Mouse (Mus musculus) CH12.LX (cell line): ENCODE measurements around the gene Rcan1.

ENCODE experiments used
- BHLHE40 ChIP-seq: IDR thresholded peaks from 2 replicates; pipeline ENCODE4 v1.6.1; 2011; ENCODE audit warnings: mild to moderate bottlenecking, low read depth, low read length, improper control_type of control experiment
- CTCF ChIP-seq, 2 experiments: IDR thresholded peaks in 1 of 2; conservative IDR thresholded peaks in 1 of 2; 2 replicates each; pipeline ENCODE4 v1.5.1; 2011 to 2012; ENCODE audit warnings: low read depth in 2 of 2, low read length in 2 of 2, improper control_type of control experiment in 1 of 2, inconsistent platforms in 1 of 2, mild to moderate bottlenecking in 1 of 2, moderate library complexity in 1 of 2
- GABPA ChIP-seq: IDR thresholded peaks from 2 replicates; pipeline ENCODE4 v1.6.1; 2012; ENCODE audit warnings: low read depth, low read length, improper control_type of control experiment, inconsistent platforms; ENCODE audit not compliant: insufficient replicate concordance
- TCF12 ChIP-seq: IDR thresholded peaks from 2 replicates; pipeline ENCODE4 v1.6.1; 2014; ENCODE audit warnings: low read depth, mild to moderate bottlenecking, inconsistent platforms, low read length, improper control_type of control experiment

DNA sequence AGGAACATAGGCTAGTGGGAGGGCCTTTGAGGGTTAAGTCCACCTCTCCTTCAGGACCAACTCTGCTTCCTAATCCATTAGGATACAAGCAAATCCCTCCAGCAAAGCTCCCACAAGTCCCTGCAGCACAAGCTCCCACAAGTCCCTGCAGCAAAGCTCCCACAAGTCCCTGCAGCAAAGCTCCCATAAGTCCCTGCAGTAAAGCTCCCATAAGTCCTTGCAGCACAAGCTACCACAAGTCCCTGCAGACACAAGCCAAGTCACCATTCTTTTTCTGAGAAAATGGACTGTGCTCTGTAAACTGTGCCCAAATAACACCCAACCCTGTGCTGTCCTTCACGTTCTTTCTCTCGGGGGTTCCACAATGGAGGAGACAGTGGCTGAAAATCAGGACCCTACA lies 66.5 kb downstream of the Rcan1 start:
- TF ChIP-seq CTCF (conservative IDR thresholded peaks at IDR 0.05 in 1 of 2, IDR thresholded peaks at IDR 0.05 in 1 of 2; ENCODE audit: low read depth in 2 of 2, low read length in 2 of 2): no peak
- no peak for TF ChIP-seq TCF12
- no peak for TF ChIP-seq BHLHE40
- no peak for TF ChIP-seq GABPA
